Mouse (Mus musculus) intestine, postnatal 0 days (tissue): ENCODE results near the gene Csrp3. TPM values are rescaled to one million over a fixed set of nuclear protein-coding genes. Genes with fewer than 3 reads are reported as not detected.

Experiments
- ATAC-seq: fragments of 200-750 bp; cut with Nextera tagmentation; 2 replicates; pipeline ENCODE4 v1.8.0; 2017; ENCODE audit warnings: mild to moderate bottlenecking, moderate TSS enrichment, moderate library complexity
- H3K27ac ChIP-seq: fragments of 300-500 bp; sonication (generic); 2 replicates; pipeline ENCODE4 v1.5.1; 2014; ENCODE audit warnings: mild to moderate bottlenecking, low read depth, low read length, moderate library complexity
- H3K27me3 ChIP-seq: fragments of 300-500 bp; sonication (generic); replicated peaks from 2 replicates; pipeline ENCODE4 v1.6.1; 2014; ENCODE audit warnings: low read length, mixed read lengths; ENCODE audit not compliant: control insufficient read depth, insufficient read depth
- H3K36me3 ChIP-seq: fragments of 300-500 bp; sonication (generic); 2 replicates; pipeline ENCODE4 v1.6.1; 2014; ENCODE audit warnings: mild to moderate bottlenecking, moderate library complexity; ENCODE audit not compliant: control insufficient read depth, insufficient read depth
- H3K4me1 ChIP-seq: fragments of 300-500 bp; sonication (generic); replicated peaks from 2 replicates; pipeline ENCODE4 v1.6.1; 2014; ENCODE audit warnings: antibody characterized with exemption, low read length, mixed read lengths; ENCODE audit not compliant: control insufficient read depth, insufficient read depth
- H3K4me2 ChIP-seq: fragments of 300-500 bp; sonication (generic); replicated peaks from 2 replicates; pipeline ENCODE4 v1.6.1; 2014; ENCODE audit warnings: low read depth, mild to moderate bottlenecking, moderate library complexity
- H3K4me3 ChIP-seq: fragments of 300-500 bp; sonication (generic); 2 replicates; pipeline ENCODE4 v1.5.1; 2014; ENCODE audit warnings: low read depth, low read length
- H3K9ac ChIP-seq: fragments of 300-500 bp; sonication (generic); 2 replicates; pipeline ENCODE4 v1.6.1; 2014; ENCODE audit warnings: mild to moderate bottlenecking, low read depth, low read length
- H3K9me3 ChIP-seq: fragments of 300-500 bp; sonication (generic); 2 replicates; pipeline ENCODE4 v1.6.1; 2016; ENCODE audit warnings: mixed run types; ENCODE audit not compliant: control insufficient read depth
- CTCF ChIP-seq: sonication (generic); IDR thresholded peaks from 2 replicates; pipeline ENCODE4 v1.5.1; 2016; ENCODE audit warnings: low read depth, mild to moderate bottlenecking, control low read depth, antibody characterized with exemption, moderate library complexity
- WGBS: fragments of 180-500 bp; shearing (Covaris S2); extraction: QIAGEN DNeasy Blood & Tissue Kit; methylation state at CpG from one replicate; pipeline ENCODE4 v1.1.7; 2014; 5-methylcytosine and 5-hydroxymethylcytosine counted together
- polyA plus RNA-seq: library from polyadenylated mRNA; unstranded; fragments of >200 nt; fragmentation: Nextera tagmentation; extraction: Ambion mirVana; gene quantifications from 2 replicates; pipeline ENCODE4 v1.2.1, GENCODE M21; 2015

The Csrp3 gene
- polyA plus RNA-seq, 1 experiment from 2014 or later: 5.8 TPM

- 88% methylated on average over 4 of the region's 4 CpGs for WGBS
- peaks cover 14% of the 10 kb centered on the region for H3K36me3 ChIP-seq
- no peak overlapping the region for H3K9ac ChIP-seq
- H3K4me3 ChIP-seq: no peak overlapping the region
- no peak for TF ChIP-seq CTCF
- H3K27ac ChIP-seq: no peak overlapping the region
- H3K9me3 ChIP-seq: no peaks in the 10 kb centered on the region
- H3K4me1 ChIP-seq: no peaks in the 10 kb centered on the region
- ATAC-seq: no peak
- no peaks in the 10 kb centered on the region for H3K27me3 ChIP-seq
- no peak overlapping the region for H3K4me2 ChIP-seq
Measured at GRCm38 (mm10) chr7:48861796-48862195, 14.0 kb upstream of the Csrp3 start.

- Histone ChIP-seq H3K27ac (no peak overlapping the region), H3K27me3 (no peaks in the 10 kb centered on the region), H3K4me2 (no peak overlapping the region), H3K4me1 (no peaks in the 10 kb centered on the region), H3K9me3 (no peaks in the 10 kb centered on the region), H3K36me3 (peaks cover 9% of the 10 kb centered on the region; the same call in 1 of the 2 replicates), H3K4me3 (no peak overlapping the region), H3K9ac (no peak overlapping the region)
- no peak for ATAC-seq
- WGBS: 27% methylated on average over 1 of the region's 1 CpGs
- TF ChIP-seq CTCF: no peak
Measured at GRCm38 (mm10) chr7:48860948-48861347, 13.1 kb upstream of the Csrp3 start.

- no peak overlapping the region for H3K9ac ChIP-seq
- H3K4me3 ChIP-seq: no peak overlapping the region
- no peak for TF ChIP-seq CTCF
- WGBS: 76% methylated on average over 4 of the region's 4 CpGs
- H3K9me3 ChIP-seq: no peaks in the 10 kb centered on the region
- no peak for ATAC-seq
- H3K4me2 ChIP-seq: no peak overlapping the region
- H3K36me3 ChIP-seq: no peaks in the 10 kb centered on the region
- no peaks in the 10 kb centered on the region for H3K4me1 ChIP-seq
- H3K27ac ChIP-seq: no peak overlapping the region
- no peaks in the 10 kb centered on the region for H3K27me3 ChIP-seq
Measured at GRCm38 (mm10) chr7:48859362-48859761, 11.5 kb upstream of the Csrp3 start.

- no peak for TF ChIP-seq CTCF
- no peak overlapping the region for H3K27ac ChIP-seq
- H3K36me3 ChIP-seq: no peaks in the 10 kb centered on the region
- H3K9me3 ChIP-seq: no peaks in the 10 kb centered on the region
- 58% methylated on average over 1 of the region's 1 CpGs for WGBS
- H3K9ac ChIP-seq: no peak overlapping the region
- H3K4me3 ChIP-seq: no peak overlapping the region
- ATAC-seq: no peak
- no peaks in the 10 kb centered on the region for H3K4me1 ChIP-seq
- no peak overlapping the region for H3K4me2 ChIP-seq
- H3K27me3 ChIP-seq: no peaks in the 10 kb centered on the region
Measured at GRCm38 (mm10) chr7:48858257-48858656, 10.4 kb upstream of the Csrp3 start.

GRCm38 (mm10) chr7:48855461-48855860 lies 7.6 kb upstream of the Csrp3 start:
- WGBS: 92% methylated on average over 3 of the region's 3 CpGs
- H3K36me3 ChIP-seq: no peaks in the 10 kb centered on the region
- TF ChIP-seq CTCF: no peak
- no peaks in the 10 kb centered on the region for H3K4me1 ChIP-seq
- H3K4me3 ChIP-seq: no peak overlapping the region
- H3K9ac ChIP-seq: no peak overlapping the region
- no peak overlapping the region for H3K27ac ChIP-seq
- ATAC-seq: no peak
- H3K4me2 ChIP-seq: no peak overlapping the region
- H3K9me3 ChIP-seq: no peaks in the 10 kb centered on the region
- no peaks in the 10 kb centered on the region for H3K27me3 ChIP-seq

- H3K9ac ChIP-seq: no peak overlapping the region
- no peak for ATAC-seq
- H3K27me3 ChIP-seq: no peaks in the 10 kb centered on the region
- H3K27ac ChIP-seq: no peak overlapping the region
- no peaks in the 10 kb centered on the region for H3K36me3 ChIP-seq
- no peak overlapping the region for H3K4me3 ChIP-seq
- H3K4me2 ChIP-seq: no peak overlapping the region
- no peaks in the 10 kb centered on the region for H3K4me1 ChIP-seq
- no peak for TF ChIP-seq CTCF
- 79% methylated on average over 13 of the region's 13 CpGs for WGBS
- no peaks in the 10 kb centered on the region for H3K9me3 ChIP-seq
Measured at GRCm38 (mm10) chr7:48853496-48853895, 5.7 kb upstream of the Csrp3 start.

GRCm38 (mm10) chr7:48851529-48852104 lies 3.8 kb upstream of the Csrp3 start:
- Histone ChIP-seq H3K9me3 (no peaks in the 10 kb centered on the region), H3K4me2 (no peak overlapping the region), H3K27me3 (no peaks in the 10 kb centered on the region), H3K36me3 (no peaks in the 10 kb centered on the region), H3K4me1 (no peaks in the 10 kb centered on the region), H3K27ac (no peak overlapping the region), H3K4me3 (no peak overlapping the region), H3K9ac (no peak overlapping the region)
- no peak for ATAC-seq
- WGBS: 89% methylated on average over 6 of the region's 6 CpGs
- TF ChIP-seq CTCF: no peak
